Mouse (Mus musculus) MEL (cell line): ENCODE data around the gene Nlgn3. TPM values are rescaled to one million over a fixed set of nuclear protein-coding genes. Genes with fewer than 3 reads are reported as not detected.

Experiments
- DNase-seq: peaks from one replicate; pipeline ENCODE4 v3.0.0; 2011; ENCODE audit warnings: low read depth, low spot score
- H3K27ac ChIP-seq: 2 replicates; pipeline ENCODE4 v1.5.1; 2012; ENCODE audit warnings: low read depth, mild to moderate bottlenecking, control low read depth, low read length, moderate library complexity; ENCODE audit not compliant: control insufficient read depth
- H3K27me3 ChIP-seq, 2 experiments: fragments of 150-350 bp in 1 of 2; sonication (generic) in 1 of 2; 2 replicates each; pipeline ENCODE4 v1.6.1; 2012; ENCODE audit warnings: low read length in 2 of 2, mild to moderate bottlenecking in 2 of 2, improper control_type of control experiment in 1 of 2, moderate library complexity in 1 of 2; ENCODE audit not compliant: insufficient read depth in 2 of 2, control insufficient read depth in 1 of 2
- H3K36me3 ChIP-seq, 2 experiments: 2 replicates each; pipeline ENCODE4 v1.6.1; 2012 to 2014; ENCODE audit warnings: low read length in 2 of 2, improper control_type of control experiment in 1 of 2, inconsistent platforms in 1 of 2, mild to moderate bottlenecking in 1 of 2; ENCODE audit not compliant: insufficient read depth in 2 of 2, control insufficient read depth in 1 of 2
- H3K4me1 ChIP-seq, 2 experiments: fragments of 150-350 bp in 1 of 2; sonication (generic) in 1 of 2; 2 replicates each; pipeline ENCODE4 v1.6.1; 2012; ENCODE audit warnings: low read length in 2 of 2, improper control_type of control experiment in 1 of 2, mild to moderate bottlenecking in 1 of 2; ENCODE audit not compliant: insufficient read depth in 2 of 2, control insufficient read depth in 1 of 2
- H3K4me3 ChIP-seq, 2 experiments: fragments of 150-350 bp in 1 of 2; sonication (generic) in 1 of 2; 2 replicates each; pipeline ENCODE4 v1.5.1; 2012; ENCODE audit warnings: low read depth in 2 of 2, low read length in 2 of 2, mild to moderate bottlenecking in 2 of 2, moderate library complexity in 2 of 2, control low read depth in 1 of 2, improper control_type of control experiment in 1 of 2; ENCODE audit not compliant: control insufficient read depth in 1 of 2, insufficient read depth in 1 of 2
- H3K79me2 ChIP-seq: 2 replicates; pipeline ENCODE4 v1.6.1; 2012; ENCODE audit warnings: mild to moderate bottlenecking, low read length, moderate library complexity; ENCODE audit not compliant: control insufficient read depth, poor library complexity, insufficient read depth
- H3K9ac ChIP-seq: 2 replicates; pipeline ENCODE4 v1.6.1; 2012; ENCODE audit warnings: low read depth, mild to moderate bottlenecking, control low read depth, low read length, moderate library complexity; ENCODE audit not compliant: control insufficient read depth, poor library complexity, severe bottlenecking
- H3K9me3 ChIP-seq: fragments of 150-350 bp; sonication (generic); replicated peaks from 2 replicates; pipeline ENCODE4 v1.6.1; 2012; ENCODE audit warnings: mild to moderate bottlenecking, low read length, improper control_type of control experiment, moderate library complexity; ENCODE audit not compliant: insufficient read depth
- BHLHE40 ChIP-seq: IDR thresholded peaks from 2 replicates; pipeline ENCODE4 v1.6.1; 2012; ENCODE audit warnings: low read depth, mild to moderate bottlenecking, inconsistent platforms, low read length, improper control_type of control experiment, borderline replicate concordance
- CHD1 ChIP-seq: IDR thresholded peaks from 2 replicates; pipeline ENCODE4 v1.6.1; 2012; ENCODE audit warnings: low read depth, mild to moderate bottlenecking, inconsistent platforms, low read length, improper control_type of control experiment
- CHD2 ChIP-seq: IDR thresholded peaks from 2 replicates; pipeline ENCODE4 v1.6.1; 2011; ENCODE audit warnings: low read length, improper control_type of control experiment
- CTCF ChIP-seq, 3 experiments: IDR thresholded peaks in 2 of 3; conservative IDR thresholded peaks in 1 of 3; 2 replicates each; pipeline ENCODE4 v1.5.1; 2011 to 2012; ENCODE audit warnings: low read length in 3 of 3, low read depth in 2 of 3, mild to moderate bottlenecking in 2 of 3, improper control_type of control experiment in 1 of 3, inconsistent platforms in 1 of 3, mixed read lengths in 1 of 3, moderate library complexity in 1 of 3; ENCODE audit not compliant: control insufficient read depth in 1 of 3, insufficient read depth in 1 of 3, poor library complexity in 1 of 3, severe bottlenecking in 1 of 3
- ELF1 ChIP-seq: IDR thresholded peaks from 2 replicates; pipeline ENCODE4 v1.6.1; 2014; ENCODE audit warnings: low read depth, mild to moderate bottlenecking, inconsistent platforms, low read length, improper control_type of control experiment, moderate library complexity
- EP300 ChIP-seq, 2 experiments: IDR thresholded peaks; 2 replicates each; pipeline ENCODE4 v1.6.1; 2011; ENCODE audit warnings: improper control_type of control experiment in 2 of 2, low read length in 2 of 2, low read depth in 1 of 2, mild to moderate bottlenecking in 1 of 2
- GATA1 ChIP-seq: IDR thresholded peaks from 2 replicates; pipeline ENCODE4 v1.6.1; 2011; ENCODE audit warnings: low read depth, low read length, improper control_type of control experiment
- HCFC1 ChIP-seq: IDR thresholded peaks from 2 replicates; pipeline ENCODE4 v1.6.1; 2012; ENCODE audit warnings: low read depth, mild to moderate bottlenecking, inconsistent platforms, low read length, improper control_type of control experiment, moderate library complexity
- JUND ChIP-seq: IDR thresholded peaks from 2 replicates; pipeline ENCODE4 v1.6.1; 2011; ENCODE audit warnings: low read depth, mild to moderate bottlenecking, improper control_type of control experiment, low read length
- MAZ ChIP-seq: IDR thresholded peaks from 2 replicates; pipeline ENCODE4 v1.6.1; 2012; ENCODE audit warnings: low read depth, mild to moderate bottlenecking, inconsistent platforms, low read length, improper control_type of control experiment
- MEF2A ChIP-seq: IDR thresholded peaks from 2 replicates; pipeline ENCODE4 v1.6.1; 2014; ENCODE audit warnings: low read depth, mild to moderate bottlenecking, inconsistent platforms, low read length, improper control_type of control experiment; ENCODE audit not compliant: poor library complexity, insufficient replicate concordance, severe bottlenecking; ENCODE audit errors: extremely low read depth
- MXI1 ChIP-seq: IDR thresholded peaks from 2 replicates; pipeline ENCODE4 v1.6.1; 2011; ENCODE audit warnings: mild to moderate bottlenecking, low read depth, low read length, improper control_type of control experiment
- MYC ChIP-seq: IDR thresholded peaks from 2 replicates; pipeline ENCODE4 v1.6.1; 2011; ENCODE audit warnings: low read depth, mild to moderate bottlenecking, low read length, improper control_type of control experiment, moderate library complexity
- NELFE ChIP-seq: IDR thresholded peaks from 2 replicates; pipeline ENCODE4 v1.6.1; 2011; ENCODE audit warnings: low read depth, low read length, improper control_type of control experiment
- NRF1 ChIP-seq: IDR thresholded peaks from 2 replicates; pipeline ENCODE4 v1.6.1; 2014; ENCODE audit warnings: low read depth, mild to moderate bottlenecking, inconsistent platforms, low read length, improper control_type of control experiment, moderate library complexity; ENCODE audit not compliant: poor library complexity, insufficient read depth, severe bottlenecking
- POLR2A ChIP-seq, 2 experiments: IDR thresholded peaks; 2 replicates each; pipeline ENCODE4 v1.6.1; 2011 to 2012; ENCODE audit warnings: low read length in 2 of 2, mild to moderate bottlenecking in 2 of 2, control low read depth in 1 of 2, improper control_type of control experiment in 1 of 2, low read depth in 1 of 2, moderate library complexity in 1 of 2; ENCODE audit not compliant: control insufficient read depth in 1 of 2, insufficient read depth in 1 of 2, poor library complexity in 1 of 2
- POLR2AphosphoS5 ChIP-seq: IDR thresholded peaks from 2 replicates; pipeline ENCODE4 v1.6.1; 2012; ENCODE audit warnings: low read depth, borderline replicate concordance, mild to moderate bottlenecking, inconsistent platforms, low read length, moderate library complexity, mixed read lengths
- RAD21 ChIP-seq: IDR thresholded peaks from 2 replicates; pipeline ENCODE4 v1.6.1; 2011; ENCODE audit warnings: mild to moderate bottlenecking, low read depth, low read length, improper control_type of control experiment
- SIN3A ChIP-seq: IDR thresholded peaks from 2 replicates; pipeline ENCODE4 v1.6.1; 2012; ENCODE audit warnings: low read length, improper control_type of control experiment, inconsistent platforms
- SMC3 ChIP-seq: IDR thresholded peaks from 2 replicates; pipeline ENCODE4 v1.6.1; 2011; ENCODE audit warnings: low read depth, low read length, improper control_type of control experiment
- TAL1 ChIP-seq: IDR thresholded peaks from 2 replicates; pipeline ENCODE4 v1.6.1; 2012; ENCODE audit warnings: mild to moderate bottlenecking, inconsistent platforms, low read length, moderate library complexity, mixed read lengths
- UBTF ChIP-seq: IDR thresholded peaks from 2 replicates; pipeline ENCODE4 v1.6.1; 2012; ENCODE audit warnings: low read depth, mild to moderate bottlenecking, inconsistent platforms, low read length, improper control_type of control experiment, moderate library complexity, borderline replicate concordance; ENCODE audit not compliant: insufficient read depth
- USF1 ChIP-seq: IDR thresholded peaks from 2 replicates; pipeline ENCODE4 v1.6.1; 2014; ENCODE audit warnings: low read depth, mild to moderate bottlenecking, inconsistent platforms, low read length, improper control_type of control experiment, moderate library complexity
- USF2 ChIP-seq, 2 experiments: IDR thresholded peaks; 2 replicates each; pipeline ENCODE4 v1.6.1; 2011 to 2012; ENCODE audit warnings: improper control_type of control experiment in 2 of 2, low read length in 2 of 2, borderline replicate concordance in 1 of 2, inconsistent platforms in 1 of 2, low read depth in 1 of 2, mild to moderate bottlenecking in 1 of 2; ENCODE audit not compliant: insufficient read depth in 1 of 2
- ZC3H11A ChIP-seq: IDR thresholded peaks from 2 replicates; pipeline ENCODE4 v1.6.1; 2012; ENCODE audit warnings: low read depth, mild to moderate bottlenecking, inconsistent platforms, low read length, improper control_type of control experiment
- ZKSCAN1 ChIP-seq: IDR thresholded peaks from 2 replicates; pipeline ENCODE4 v1.6.1; 2012; ENCODE audit warnings: low read depth, mild to moderate bottlenecking, inconsistent platforms, low read length, improper control_type of control experiment, moderate library complexity
- ZMIZ1 ChIP-seq: IDR thresholded peaks from 2 replicates; pipeline ENCODE4 v1.6.1; 2012; ENCODE audit warnings: low read depth, mild to moderate bottlenecking, inconsistent platforms, low read length, improper control_type of control experiment, moderate library complexity
- ZNF384 ChIP-seq: IDR thresholded peaks from 2 replicates; pipeline ENCODE4 v1.6.1; 2012; ENCODE audit warnings: low read depth, mild to moderate bottlenecking, inconsistent platforms, low read length, improper control_type of control experiment
- polyA plus RNA-seq, 2 experiments: library from polyadenylated mRNA; stranded (reverse) in 1 of 2; unstranded in 1 of 2; fragments of >175 nt in 1 of 2; fragments of >200 nt in 1 of 2; gene quantifications; 2 replicates each; pipeline versions ENCODE4 v1.2.1 to v1.2.4; 2012; ENCODE audit warnings: low replicate concordance in 2 of 2, low read depth in 1 of 2; ENCODE audit not compliant: insufficient read length in 2 of 2, insufficient read depth in 1 of 2, missing spikeins in 1 of 2
- total RNA-seq: library from RNA; depleted of rRNA; stranded (reverse); fragments of 300-350 nt; gene quantifications from 2 replicates; pipeline ENCODE4 v1.2.3, GENCODE M21; 2012; rRNA removed

Gene Nlgn3
- total RNA-seq: 0.03 and 0.04 TPM in 2 replicates
- polyA plus RNA-seq: under 1 TPM in 1 of 2 experiments, not detected in 1; 0.15 TPM

DNA sequence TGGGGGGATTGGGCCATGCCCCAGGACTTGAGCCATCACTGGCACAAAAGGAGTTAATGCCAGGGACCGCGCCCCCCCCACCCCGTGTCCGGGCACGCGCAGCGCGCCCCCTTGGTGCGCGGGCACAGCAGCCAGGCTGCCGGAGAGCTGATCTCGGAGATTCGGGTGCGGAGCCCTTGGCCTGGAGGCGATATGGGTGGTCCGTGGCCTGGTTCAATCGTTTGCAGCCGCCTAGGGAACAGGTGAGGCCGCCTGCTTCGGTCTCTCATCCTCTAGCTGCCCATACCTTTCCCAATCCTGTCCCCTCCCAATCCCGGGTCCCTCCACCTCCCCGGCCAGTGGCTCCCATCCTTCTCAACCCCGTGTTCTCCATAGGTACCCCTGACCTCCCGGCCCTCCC, at the start of gene Nlgn3:
Gene Nlgn3, plus strand, starts transcription at position 114 of the 400 bp plus-strand sequence.
- H3K27me3 ChIP-seq: no peaks in the 10 kb centered on the region
- H3K4me3 ChIP-seq: no peak within 1 kb of the TSS
- no peak for TF ChIP-seq NRF1
- no peak for TF ChIP-seq BHLHE40
- TF ChIP-seq POLR2AphosphoS5: no peak
- no peak for TF ChIP-seq CHD2
- no peaks in the 10 kb centered on the region for H3K9me3 ChIP-seq
- no peak within 1 kb of the TSS for H3K27ac ChIP-seq
- no peak within 1 kb of the TSS for H3K9ac ChIP-seq
- H3K4me1 ChIP-seq: no peaks in the 10 kb centered on the region
- DNase-seq: no peak
- H3K79me2 ChIP-seq: no peaks in the 10 kb centered on the region
- H3K36me3 ChIP-seq: no peaks in the 10 kb centered on the region

DNA sequence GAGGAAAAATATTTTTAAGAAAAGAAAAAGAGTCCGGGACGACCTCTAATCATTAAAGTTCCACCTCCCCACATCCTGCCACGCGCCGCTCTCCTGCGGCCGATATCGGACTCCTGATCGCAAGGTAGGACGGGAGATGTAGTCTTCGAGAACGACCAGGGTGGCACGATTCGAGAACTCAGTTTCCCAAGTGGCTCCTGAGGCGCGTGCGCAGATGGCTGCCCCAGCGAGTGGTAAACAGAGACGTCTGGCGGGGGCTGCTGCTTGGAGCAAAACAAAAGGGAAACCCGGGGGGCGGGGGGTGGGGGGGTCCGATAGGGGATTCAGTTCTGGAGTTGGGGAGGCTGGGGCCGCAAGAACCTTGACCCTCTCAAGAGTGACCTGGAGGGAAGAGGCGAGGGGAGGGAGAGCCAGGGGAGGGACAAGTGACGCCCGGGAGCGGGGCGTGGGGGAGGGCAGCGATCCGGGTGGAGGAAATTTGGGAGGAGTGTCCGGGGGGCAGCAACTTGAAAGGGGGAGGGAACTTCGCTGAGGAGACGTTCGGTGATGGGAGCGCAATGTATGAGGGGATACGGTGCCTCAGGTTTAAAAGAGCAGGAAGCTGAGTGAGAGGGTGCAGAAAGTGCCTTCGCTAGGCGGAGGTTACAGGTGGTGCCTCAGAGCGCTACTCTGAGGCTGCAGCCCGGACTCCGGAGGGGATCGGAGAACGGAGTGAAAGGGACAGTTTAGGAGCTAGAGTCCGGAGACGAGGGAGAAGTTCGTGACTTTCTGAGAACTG, 44.8 kb upstream of the Nlgn3 start, which contains the start of gene Foxo4:
Gene Foxo4, plus strand, starts transcription at position 577 of the 778 bp plus-strand sequence.
- peak; percentile 94 for DNase-seq
- peak within 1 kb of the TSS; percentile 79 for H3K9ac ChIP-seq
- peak within 1 kb of the TSS; percentile 91 to 94 for H3K4me3 ChIP-seq
- peaks cover 0 to 9% of the 10 kb centered on the region in 2 experiments; a peak in 1 of 4 replicates for H3K4me1 ChIP-seq
- no peaks in the 10 kb centered on the region; a peak in 1 of 4 replicates for H3K36me3 ChIP-seq
- no peaks in the 10 kb centered on the region for H3K9me3 ChIP-seq
- H3K27ac ChIP-seq: peak within 1 kb of the TSS; percentile 86
- H3K27me3 ChIP-seq: no peaks in the 10 kb centered on the region
- no peaks in the 10 kb centered on the region; the same call in none of the 2 replicates for H3K79me2 ChIP-seq
- TF ChIP-seq MYC: peak; percentile 72; the same call in 1 of the 2 replicates
- TF ChIP-seq MAZ: peak; percentile 80; the same call in 1 of the 2 replicates
- TF ChIP-seq NELFE: peak; percentile 61
- no peak for TF ChIP-seq UBTF
- TF ChIP-seq HCFC1: peak; percentile 95
- TF ChIP-seq USF2 (IDR thresholded peaks at IDR 0.05; ENCODE audit: borderline replicate concordance in 1 of 2, insufficient read depth in 1 of 2, low read depth in 1 of 2, low read length in 2 of 2): no peak
- no peak for TF ChIP-seq RAD21
- TF ChIP-seq MXI1: peak; percentile 81
- TF ChIP-seq TAL1: no peak
- TF ChIP-seq JUND: no peak
- TF ChIP-seq ELF1: peak; percentile 51
- peak; percentile 72 for TF ChIP-seq USF1
- TF ChIP-seq CHD2: no peak
- no peak for TF ChIP-seq CTCF (IDR thresholded peaks at IDR 0.05 in 2 of 3, conservative IDR thresholded peaks at IDR 0.05 in 1 of 3; ENCODE audit: control insufficient read depth in 1 of 3, insufficient read depth in 1 of 3, low read depth in 2 of 3, low read length in 3 of 3, poor library complexity in 1 of 3, severe bottlenecking in 1 of 3)
- TF ChIP-seq ZC3H11A: no peak
- TF ChIP-seq ZNF384: no peak
- TF ChIP-seq SMC3: no peak
- TF ChIP-seq ZKSCAN1: no peak
- 0 out of 4 replicates have a peak, but pooled peaks of 1 of the 2 experiments have one; percentile 5 for TF ChIP-seq EP300 (IDR thresholded peaks at IDR 0.05; ENCODE audit: low read depth in 1 of 2, low read length in 2 of 2)
- no peak for TF ChIP-seq BHLHE40
- TF ChIP-seq ZMIZ1: peak; percentile 65; the same call in 1 of the 2 replicates
- TF ChIP-seq GATA1: peak; percentile 74
- no peak for TF ChIP-seq MEF2A
- TF ChIP-seq CHD1: no peak
- TF ChIP-seq SIN3A: peak; percentile 80
- TF ChIP-seq POLR2A (IDR thresholded peaks at IDR 0.05; ENCODE audit: control insufficient read depth in 1 of 2, insufficient read depth in 1 of 2, low read depth in 1 of 2, low read length in 2 of 2, poor library complexity in 1 of 2): peak; percentile 42 to 83; a peak in 2 of 4 replicates
